ENCODE assay signal across 11 mouse cellular contexts in the genomic region with DNA sequence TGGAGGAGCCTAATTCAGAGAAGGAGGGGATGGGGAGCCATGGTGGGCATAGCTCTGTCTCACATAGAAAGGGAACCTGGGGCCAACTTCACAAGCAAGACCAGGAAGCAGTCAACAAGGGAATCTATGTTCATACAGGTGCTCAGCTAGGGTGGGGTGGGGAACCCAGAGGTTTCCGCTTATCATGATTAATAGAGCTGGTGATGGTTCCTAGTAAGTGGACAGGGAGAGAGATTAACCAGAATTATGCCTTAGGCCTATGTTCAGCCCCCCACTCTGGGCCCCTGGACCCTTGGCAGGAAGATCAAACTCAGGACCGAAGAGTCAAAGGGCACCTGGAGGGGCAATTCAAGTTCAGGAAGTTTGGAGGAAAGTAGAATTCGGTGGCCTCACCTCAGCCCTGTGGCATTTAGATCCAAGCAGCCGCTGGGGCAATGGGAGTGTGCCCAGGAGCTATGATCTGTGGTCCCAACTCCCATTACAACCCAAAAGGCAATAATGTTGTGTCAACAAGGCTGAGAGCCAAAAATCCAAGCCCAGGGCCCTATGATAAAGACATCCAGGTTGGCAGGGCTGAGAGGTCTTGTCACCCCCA. TPM values are rescaled to one million over a fixed set of nuclear protein-coding genes. Genes with fewer than 3 reads are reported as not detected.
DNase-seq lines count a peak whose midpoint lies in the region; ATAC-seq lines count a peak whose summit lies in the region.
"Had no signal": no experiment of that assay in that cellular context is flagged by ENCODE, and none has a peak within 500 bp of the region (broad histone marks: within the 10 kb centered on the region; RNA-seq: fewer than 3 reads in every experiment).

No protein-coding gene starts in this region.

- WGBS in forebrain, embryonic 10.5 days = 87% methylated on average over 4 of the region's 4 CpGs
- WGBS in forebrain, embryonic 11.5 days = 91% methylated on average over 4 of the region's 4 CpGs
- 72% methylated on average over 4 of the region's 4 CpGs for WGBS in lung, embryonic 15.5 days
- WGBS in limb, embryonic 10.5 days = 91% methylated on average over 4 of the region's 4 CpGs
- WGBS in stomach, embryonic 16.5 days = 72% methylated on average over 4 of the region's 4 CpGs
- WGBS in hindbrain, embryonic 16.5 days = 95% methylated on average over 4 of the region's 4 CpGs

- DNase-seq in forebrain, embryonic 10.5 days (ENCODE audit: extremely low spot score, low spot score) = no peak
- DNase-seq in forebrain, embryonic 11.5 days (ENCODE audit: low spot score) = no peak
- no peak for DNase-seq in lung, adult 18-20 months
- no peak for DNase-seq in limb, embryonic 10.5 days (ENCODE audit: low spot score)
- no peak for DNase-seq in left cerebral cortex, postnatal 10 days (ENCODE audit: extremely low spot score in 1 of 2, low spot score in 2 of 2)
- DNase-seq: spleen, adult 18-20 months had no signal

- no peaks in the 10 kb centered on the region for H3K9me3 ChIP-seq in forebrain, embryonic 10.5 days
- no peaks in the 10 kb centered on the region for H3K9me3 ChIP-seq in forebrain, embryonic 11.5 days (ENCODE audit: control insufficient read depth, low read length)
- H3K9me3 ChIP-seq in lung, embryonic 15.5 days = no peaks in the 10 kb centered on the region
- no peaks in the 10 kb centered on the region for H3K9me3 ChIP-seq in limb, embryonic 10.5 days (replicated peaks)
- no peaks in the 10 kb centered on the region for H3K9me3 ChIP-seq in stomach, embryonic 16.5 days (replicated peaks; ENCODE audit: control insufficient read depth, low read length)
- H3K9me3 ChIP-seq in hindbrain, embryonic 16.5 days (ENCODE audit: control insufficient read depth, low read length) = no peaks in the 10 kb centered on the region
- H3K9me3 ChIP-seq: embryonic facial prominence, embryonic 12.5 days; hindbrain, embryonic 12.5 days had no signal

- H3K4me2 ChIP-seq in forebrain, embryonic 11.5 days (ENCODE audit: low read depth, low read length, severe bottlenecking) = no peak overlapping the region
- H3K4me2 ChIP-seq in lung, embryonic 15.5 days = no peak overlapping the region
- peak overlapping the region; percentile 11; the same call in 1 of the 2 replicates for H3K4me2 ChIP-seq in stomach, embryonic 16.5 days (ENCODE audit: low read depth, low read length)
- no peak overlapping the region for H3K4me2 ChIP-seq in hindbrain, embryonic 16.5 days (ENCODE audit: low read length)
- H3K4me2 ChIP-seq: embryonic facial prominence, embryonic 12.5 days; hindbrain, embryonic 12.5 days had no signal

- peaks cover 22% of the 10 kb centered on the region for H3K4me1 ChIP-seq in forebrain, embryonic 10.5 days
- peaks cover 4% of the 10 kb centered on the region; the same call in 1 of the 2 replicates for H3K4me1 ChIP-seq in forebrain, embryonic 11.5 days (replicated peaks; ENCODE audit: control insufficient read depth, insufficient read depth, low read length)
- H3K4me1 ChIP-seq in lung, embryonic 15.5 days = peaks cover 35% of the 10 kb centered on the region
- H3K4me1 ChIP-seq in limb, embryonic 10.5 days = peaks cover 18% of the 10 kb centered on the region
- peaks cover 26% of the 10 kb centered on the region for H3K4me1 ChIP-seq in stomach, embryonic 16.5 days (ENCODE audit: control insufficient read depth, insufficient read depth, low read length)
- H3K4me1 ChIP-seq in hindbrain, embryonic 16.5 days (ENCODE audit: control insufficient read depth, insufficient read depth, low read depth, low read length) = peaks cover 6% of the 10 kb centered on the region

- H3K36me3 ChIP-seq in forebrain, embryonic 10.5 days (replicated peaks) = peaks cover 60% of the 10 kb centered on the region
- H3K36me3 ChIP-seq in forebrain, embryonic 11.5 days (ENCODE audit: control insufficient read depth, insufficient read depth, low read length) = peaks cover 4% of the 10 kb centered on the region
- H3K36me3 ChIP-seq in lung, embryonic 15.5 days = peaks cover 23% of the 10 kb centered on the region
- peaks cover 58% of the 10 kb centered on the region for H3K36me3 ChIP-seq in limb, embryonic 10.5 days
- no peaks in the 10 kb centered on the region for H3K36me3 ChIP-seq in stomach, embryonic 16.5 days (ENCODE audit: control insufficient read depth, insufficient read depth, low read length)
- H3K36me3 ChIP-seq in hindbrain, embryonic 16.5 days (ENCODE audit: control insufficient read depth, insufficient read depth, low read length) = peaks cover 19% of the 10 kb centered on the region

- no peak for ATAC-seq in forebrain, embryonic 11.5 days (replicated peaks; ENCODE audit: low FRiP score)
- no peak for ATAC-seq in lung, embryonic 15.5 days (ENCODE audit: borderline replicate concordance, extremely low read depth, low FRiP score, low TSS enrichment)
- no peak for ATAC-seq in stomach, embryonic 16.5 days (ENCODE audit: insufficient read depth, low FRiP score)
- no peak for ATAC-seq in hindbrain, embryonic 16.5 days

- H3K27me3 ChIP-seq in forebrain, embryonic 10.5 days (ENCODE audit: poor library complexity, severe bottlenecking) = no peaks in the 10 kb centered on the region
- no peaks in the 10 kb centered on the region for H3K27me3 ChIP-seq in forebrain, embryonic 11.5 days (ENCODE audit: control insufficient read depth, insufficient read depth, low read length)
- H3K27me3 ChIP-seq in lung, embryonic 15.5 days = no peaks in the 10 kb centered on the region
- H3K27me3 ChIP-seq in limb, embryonic 10.5 days (ENCODE audit: low read depth, poor library complexity, severe bottlenecking) = no peaks in the 10 kb centered on the region
- H3K27me3 ChIP-seq in stomach, embryonic 16.5 days (ENCODE audit: control insufficient read depth, insufficient read depth, low read length) = no peaks in the 10 kb centered on the region
- no peaks in the 10 kb centered on the region for H3K27me3 ChIP-seq in hindbrain, embryonic 16.5 days (replicated peaks; ENCODE audit: control insufficient read depth, insufficient read depth, low read length)
- H3K27me3 ChIP-seq: embryonic facial prominence, embryonic 12.5 days; hindbrain, embryonic 12.5 days had no signal

- intact Hi-C loops in left cerebral cortex, postnatal 10 days (cut with DNase I) = no loop called here

- H3K27ac ChIP-seq in forebrain, embryonic 10.5 days = peak overlapping the region; percentile 41; the same call in 1 of the 2 replicates
- no peak overlapping the region for H3K27ac ChIP-seq in forebrain, embryonic 11.5 days (ENCODE audit: low read depth, low read length)
- peak overlapping the region; percentile 70 for H3K27ac ChIP-seq in lung, embryonic 15.5 days
- H3K27ac ChIP-seq in limb, embryonic 10.5 days = peak overlapping the region; percentile 53; the same call in 1 of the 2 replicates
- peak overlapping the region; percentile 89 for H3K27ac ChIP-seq in stomach, embryonic 16.5 days (ENCODE audit: low read length)
- no peak overlapping the region for H3K27ac ChIP-seq in hindbrain, embryonic 16.5 days (ENCODE audit: low read depth, low read length)
- H3K27ac ChIP-seq: hindbrain, embryonic 12.5 days had no signal

- H3K4me3 ChIP-seq in forebrain, embryonic 10.5 days = no peak overlapping the region
- no peak overlapping the region for H3K4me3 ChIP-seq in forebrain, embryonic 11.5 days (ENCODE audit: low read depth, low read length)
- no peak overlapping the region for H3K4me3 ChIP-seq in lung, embryonic 15.5 days
- no peak overlapping the region for H3K4me3 ChIP-seq in limb, embryonic 10.5 days
- no peak overlapping the region for H3K4me3 ChIP-seq in stomach, embryonic 16.5 days (replicated peaks; ENCODE audit: low read length)
- no peak overlapping the region for H3K4me3 ChIP-seq in hindbrain, embryonic 16.5 days (ENCODE audit: low read length)
- H3K4me3 ChIP-seq: embryonic facial prominence, embryonic 12.5 days; hindbrain, embryonic 12.5 days had no signal

- H3K9ac ChIP-seq in forebrain, embryonic 11.5 days (ENCODE audit: low read length) = no peak overlapping the region
- no peak overlapping the region for H3K9ac ChIP-seq in lung, embryonic 15.5 days
- 0 out of 2 replicates have a peak overlapping the region, but pooled peaks have one; percentile 2 for H3K9ac ChIP-seq in stomach, embryonic 16.5 days (ENCODE audit: low read length)
- H3K9ac ChIP-seq in hindbrain, embryonic 16.5 days (ENCODE audit: low read depth, low read length) = no peak overlapping the region
- H3K9ac ChIP-seq: embryonic facial prominence, embryonic 12.5 days; hindbrain, embryonic 12.5 days had no signal

RNA-seq across cellular contexts. Expression of a gene that starts 0.5 kb away (rescaled TPM):
- polyA plus RNA-seq in forebrain, embryonic 10.5 days (2016; fragmentation: Nextera tagmentation; extraction: Ambion mirVana) = 0.35 and 0.52 TPM in 2 replicates
- 0.24 TPM in 1 of 2 replicates, not detected in the other for polyA plus RNA-seq in forebrain, embryonic 11.5 days (2014; fragmentation: Nextera tagmentation; extraction: Ambion mirVana)
- 4.7 and 5.1 TPM in 2 replicates for polyA plus RNA-seq in lung, embryonic 15.5 days (2015; fragmentation: Nextera tagmentation; extraction: Ambion mirVana)
- polyA plus RNA-seq in limb, embryonic 10.5 days (2016; fragmentation: Nextera tagmentation; extraction: Ambion mirVana) = 0.13 and 0.39 TPM in 2 replicates
- polyA plus RNA-seq in stomach, embryonic 16.5 days (2015; fragmentation: Nextera tagmentation; extraction: Ambion mirVana) = 10.2 and 11.5 TPM in 2 replicates
- 0.16 and 0.30 TPM in 2 replicates for polyA plus RNA-seq in hindbrain, embryonic 16.5 days (2015; fragmentation: Nextera tagmentation; extraction: Ambion mirVana)
- not detected for total RNA-seq in left cerebral cortex, postnatal 10 days (2021)

RNA-seq across cellular contexts. Expression of a gene that starts 13.9 kb away (rescaled TPM):
- 243 and 263 TPM in 2 replicates for polyA plus RNA-seq in forebrain, embryonic 10.5 days (2016; fragmentation: Nextera tagmentation; extraction: Ambion mirVana)
- polyA plus RNA-seq in forebrain, embryonic 11.5 days (2014; fragmentation: Nextera tagmentation; extraction: Ambion mirVana) = 277 and 287 TPM in 2 replicates
- 291 and 292 TPM in 2 replicates for polyA plus RNA-seq in lung, embryonic 15.5 days (2015; fragmentation: Nextera tagmentation; extraction: Ambion mirVana)
- polyA plus RNA-seq in limb, embryonic 10.5 days (2016; fragmentation: Nextera tagmentation; extraction: Ambion mirVana) = 262 and 277 TPM in 2 replicates
- 214 and 239 TPM in 2 replicates for polyA plus RNA-seq in stomach, embryonic 16.5 days (2015; fragmentation: Nextera tagmentation; extraction: Ambion mirVana)
- 370 and 382 TPM in 2 replicates for polyA plus RNA-seq in hindbrain, embryonic 16.5 days (2015; fragmentation: Nextera tagmentation; extraction: Ambion mirVana)
- 100 to 1,000 TPM; 226 to 227 TPM for total RNA-seq in left cerebral cortex, postnatal 10 days (2021)

RNA-seq across cellular contexts. Expression of a gene that starts 19.9 kb away (rescaled TPM):
- 35.7 and 40.7 TPM in 2 replicates for polyA plus RNA-seq in forebrain, embryonic 10.5 days (2016; fragmentation: Nextera tagmentation; extraction: Ambion mirVana)
- 29.1 and 30.7 TPM in 2 replicates for polyA plus RNA-seq in forebrain, embryonic 11.5 days (2014; fragmentation: Nextera tagmentation; extraction: Ambion mirVana)
- 55.9 and 58.9 TPM in 2 replicates for polyA plus RNA-seq in lung, embryonic 15.5 days (2015; fragmentation: Nextera tagmentation; extraction: Ambion mirVana)
- polyA plus RNA-seq in limb, embryonic 10.5 days (2016; fragmentation: Nextera tagmentation; extraction: Ambion mirVana) = 39.4 and 40.8 TPM in 2 replicates
- 46.1 and 53.7 TPM in 2 replicates for polyA plus RNA-seq in stomach, embryonic 16.5 days (2015; fragmentation: Nextera tagmentation; extraction: Ambion mirVana)
- polyA plus RNA-seq in hindbrain, embryonic 16.5 days (2015; fragmentation: Nextera tagmentation; extraction: Ambion mirVana) = 36.3 and 39.7 TPM in 2 replicates
- total RNA-seq in left cerebral cortex, postnatal 10 days (2021) = 10 to 100 TPM; 32.5 to 39.6 TPM

RNA-seq across cellular contexts. Expression of a gene that starts 20.9 kb away (rescaled TPM):
- polyA plus RNA-seq in forebrain, embryonic 10.5 days (2016; fragmentation: Nextera tagmentation; extraction: Ambion mirVana) = 102 and 107 TPM in 2 replicates
- 93.4 and 99.5 TPM in 2 replicates for polyA plus RNA-seq in forebrain, embryonic 11.5 days (2014; fragmentation: Nextera tagmentation; extraction: Ambion mirVana)
- polyA plus RNA-seq in lung, embryonic 15.5 days (2015; fragmentation: Nextera tagmentation; extraction: Ambion mirVana) = 101 and 102 TPM in 2 replicates
- polyA plus RNA-seq in limb, embryonic 10.5 days (2016; fragmentation: Nextera tagmentation; extraction: Ambion mirVana) = 116 and 119 TPM in 2 replicates
- polyA plus RNA-seq in stomach, embryonic 16.5 days (2015; fragmentation: Nextera tagmentation; extraction: Ambion mirVana) = 95.3 and 104 TPM in 2 replicates
- polyA plus RNA-seq in hindbrain, embryonic 16.5 days (2015; fragmentation: Nextera tagmentation; extraction: Ambion mirVana) = 144 and 156 TPM in 2 replicates
- 10 to 100 TPM; 77.5 to 84.5 TPM for total RNA-seq in left cerebral cortex, postnatal 10 days (2021)

RNA-seq across cellular contexts. Expression of a gene that starts 59.0 kb away (rescaled TPM):
- polyA plus RNA-seq in forebrain, embryonic 10.5 days (2016; fragmentation: Nextera tagmentation; extraction: Ambion mirVana) = 107 and 113 TPM in 2 replicates
- 105 and 112 TPM in 2 replicates for polyA plus RNA-seq in forebrain, embryonic 11.5 days (2014; fragmentation: Nextera tagmentation; extraction: Ambion mirVana)
- 84.6 and 87.1 TPM in 2 replicates for polyA plus RNA-seq in lung, embryonic 15.5 days (2015; fragmentation: Nextera tagmentation; extraction: Ambion mirVana)
- polyA plus RNA-seq in limb, embryonic 10.5 days (2016; fragmentation: Nextera tagmentation; extraction: Ambion mirVana) = 73.6 and 84.0 TPM in 2 replicates
- 54.1 and 57.3 TPM in 2 replicates for polyA plus RNA-seq in stomach, embryonic 16.5 days (2015; fragmentation: Nextera tagmentation; extraction: Ambion mirVana)
- polyA plus RNA-seq in hindbrain, embryonic 16.5 days (2015; fragmentation: Nextera tagmentation; extraction: Ambion mirVana) = 136 and 142 TPM in 2 replicates
- 10 to 100 TPM; 88.2 to 88.9 TPM for total RNA-seq in left cerebral cortex, postnatal 10 days (2021)

Comparison
In these comparisons a context has a peak if more than half of its experiments do, and no peak if none do; other contexts are left out.
1. H3K27ac ChIP-seq: peak in forebrain, embryonic 10.5 days (single experiment), lung, embryonic 15.5 days (single experiment), limb, embryonic 10.5 days (single experiment) and stomach, embryonic 16.5 days (single experiment); none in forebrain, embryonic 11.5 days (single experiment) and hindbrain, embryonic 16.5 days (single experiment).